Mouse (Mus musculus): Measurements from ENCODE around the gene Olfr554.

DNA sequence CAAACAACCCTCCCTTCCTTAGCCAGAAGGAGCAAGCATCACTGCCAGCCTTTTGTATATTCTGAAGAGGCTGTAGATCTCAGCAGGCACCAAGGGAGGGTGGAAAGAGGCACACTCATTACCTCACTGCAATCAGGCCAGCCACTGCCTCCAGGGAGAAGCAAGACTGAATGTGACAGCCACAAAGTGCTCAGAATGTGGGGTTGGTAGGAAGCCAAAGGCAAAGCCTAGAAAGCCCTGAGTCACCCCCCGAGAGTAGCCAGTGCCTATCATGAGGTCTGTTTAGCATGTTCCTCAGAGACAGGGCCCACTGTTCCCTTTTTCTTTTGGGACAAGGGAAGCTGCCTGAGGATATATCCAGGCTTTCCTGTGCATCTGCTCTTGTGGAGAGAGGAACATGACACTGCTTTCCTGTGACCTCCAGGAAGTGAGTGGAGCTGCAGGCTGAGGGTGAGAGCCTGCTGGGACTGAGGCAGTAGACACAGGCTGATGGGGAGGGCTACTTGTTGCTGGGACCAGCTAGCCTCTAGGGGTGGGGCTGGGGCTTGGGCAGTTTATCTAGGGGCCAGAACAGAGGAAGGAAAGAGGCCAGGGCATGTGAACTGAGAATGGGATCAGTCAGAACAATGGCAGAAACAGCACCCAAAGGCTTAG is 40.7 kb upstream of the Olfr554 start, which contains the start of gene Olfr552:
- TF ChIP-seq CTCF (IDR thresholded peaks at IDR 0.05; ENCODE audit: low read depth) (no peak), EP300 (IDR thresholded peaks at IDR 0.05; ENCODE audit: low read depth) (no peak)

All from liver, embryonic 14.5 days (tissue).